Mouse (Mus musculus) hindbrain, embryonic 15.5 days (tissue): Measurements from ENCODE around the gene Hoxc5. TPM values are rescaled to one million over a fixed set of nuclear protein-coding genes. Genes with fewer than 3 reads are reported as not detected.

ENCODE experiments used
- ATAC-seq: fragments of 200-750 bp; cut with Nextera tagmentation; 2 replicates; pipeline ENCODE4 v1.8.0; 2017; ENCODE audit warnings: low read depth, moderate number of reproducible peaks, moderate TSS enrichment; ENCODE audit not compliant: low FRiP score
- H3K27ac ChIP-seq: fragments of 300-500 bp; sonication (generic); replicated peaks from 2 replicates; pipeline ENCODE4 v1.5.1; 2015; ENCODE audit warnings: mild to moderate bottlenecking, inconsistent platforms
- H3K27me3 ChIP-seq: fragments of 300-500 bp; sonication (generic); 2 replicates; pipeline ENCODE4 v1.6.1; 2015; ENCODE audit warnings: control low read depth, inconsistent platforms
- H3K36me3 ChIP-seq: fragments of 300-500 bp; sonication (generic); 2 replicates; pipeline ENCODE4 v1.6.1; 2015; ENCODE audit warnings: control low read depth, inconsistent platforms
- H3K4me1 ChIP-seq: fragments of 300-500 bp; sonication (generic); replicated peaks from 2 replicates; pipeline ENCODE4 v1.6.1; 2015; ENCODE audit warnings: control low read depth, inconsistent platforms
- H3K4me2 ChIP-seq: fragments of 300-500 bp; sonication (generic); 2 replicates; pipeline ENCODE4 v1.6.1; 2015; ENCODE audit warnings: moderate library complexity, mild to moderate bottlenecking, inconsistent platforms
- H3K4me3 ChIP-seq: fragments of 300-500 bp; sonication (generic); 2 replicates; pipeline ENCODE4 v1.5.1; 2015; ENCODE audit warnings: mild to moderate bottlenecking, inconsistent platforms
- H3K9ac ChIP-seq: fragments of 300-500 bp; sonication (generic); 2 replicates; pipeline ENCODE4 v1.6.1; 2015; ENCODE audit warnings: inconsistent platforms
- H3K9me3 ChIP-seq: fragments of 300-500 bp; sonication (generic); 2 replicates; pipeline ENCODE4 v1.6.1; 2016; ENCODE audit warnings: control low read depth, inconsistent platforms
- WGBS: fragments of 180-500 bp; shearing (Covaris S2); methylation state at CpG from one replicate; pipeline ENCODE4 v1.1.7; 2015; 5-methylcytosine and 5-hydroxymethylcytosine counted together
- microRNA counts: library from miRNA; unstranded; fragments of <30 nt; microRNA quantifications from one replicate; lab custom pipeline; 2016
- microRNA-seq: library from miRNA; unstranded; fragments of <30 nt; microRNA quantifications from one replicate; pipeline ENCODE4, GENCODE M21; 2016
- polyA plus RNA-seq: library from polyadenylated mRNA; unstranded; fragments of >200 nt; fragmentation: Nextera tagmentation; extraction: Ambion mirVana; gene quantifications from 2 replicates; pipeline ENCODE4 v1.2.1, GENCODE M21; 2015

Hoxc5 gene
- polyA plus RNA-seq, 1 experiment from 2014 or later: 22.0 TPM

GRCm38 (mm10) chr15:103065642-103066041, 98.4 kb downstream of the Hoxc5 start:
- no peak; the same call in 1 of the 2 replicates for ATAC-seq
- Histone ChIP-seq H3K36me3 (no peaks in the 10 kb centered on the region), H3K9me3 (no peaks in the 10 kb centered on the region), H3K9ac (no peak overlapping the region), H3K4me3 (no peak overlapping the region), H3K27ac (no peak overlapping the region), H3K27me3 (peaks cover 66% of the 10 kb centered on the region), H3K4me1 (peaks cover 21% of the 10 kb centered on the region), H3K4me2 (no peak overlapping the region)
- 29% methylated on average over 7 of the region's 7 CpGs for WGBS

MicroRNAs within 50 kb of the gene (microRNA counts, 519-probe panel; counts per million panel counts)
- microRNA mmu-miR-615-3p (lab: Ali Mortazavi, UCI) (not detected), microRNA mmu-miR-615-5p (lab: Ali Mortazavi, UCI) (not detected)

Small RNA genes within 50 kb of the gene (microRNA-seq; reads per million reads assigned to microRNA genes)
- gene Mir196a-2 (3.9 reads per million, percentile 16 among the genes with 10 or more reads in this experiment), gene Mir615 (1,930 reads per million, percentile 83 among the genes with 10 or more reads in this experiment)

Other genes starting within 250 kb of the Hoxc5 start
- gene Calcoco1, start 245.3 kb upstream of the Hoxc5 start, polyA plus RNA-seq: 40.3 and 43.3 TPM in 2 replicates
- not detected in 2 replicates for gene Hoxc13, start 46.3 kb upstream of the Hoxc5 start, polyA plus RNA-seq
- gene Hoxc12, start 30.7 kb upstream of the Hoxc5 start, polyA plus RNA-seq: not detected in 2 replicates
- gene Hoxc11, start 13.0 kb upstream of the Hoxc5 start, polyA plus RNA-seq: not detected in 2 replicates
- gene Hoxc10, start 647 bp upstream of the Hoxc5 start, polyA plus RNA-seq: not detected in 2 replicates
- gene Hoxc9, start 9.0 kb downstream of the Hoxc5 start, polyA plus RNA-seq: 0.30 TPM in 1 of 2 replicates, not detected in the other
- gene Hoxc8, start 23.2 kb downstream of the Hoxc5 start, polyA plus RNA-seq: 2.3 and 16.6 TPM in 2 replicates
- 7.4 and 13.1 TPM in 2 replicates for gene Hoxc6, start 30.8 kb downstream of the Hoxc5 start, polyA plus RNA-seq
- 56.8 and 63.8 TPM in 2 replicates for gene Hoxc4, start 51.5 kb downstream of the Hoxc5 start, polyA plus RNA-seq
- 26.9 and 31.1 TPM in 2 replicates for gene Smug1, start 199.6 kb downstream of the Hoxc5 start, polyA plus RNA-seq